Mouse (Mus musculus) forebrain, embryonic 15.5 days (tissue): ENCODE measurements at regions not wholly inside any gene's neighbourhood (a gene's known extent, or its start where the extent isn't known, plus 50 kb on each side); places are given as distances from the start of the nearest gene placed in this dataset.
"Not testable (repeated sequence)": the region's sequence is repeated elsewhere in the genome, so short reads cannot be mapped to it uniquely, and the experiment has no call there.

Experiments
- ATAC-seq: fragments of 200-750 bp; cut with Nextera tagmentation; replicated peaks from 2 replicates; pipeline ENCODE4 v1.8.0; 2017; ENCODE audit warnings: mild to moderate bottlenecking, moderate TSS enrichment, moderate library complexity
- H3K27ac ChIP-seq: fragments of 300-500 bp; sonication (generic); replicated peaks from 2 replicates; pipeline ENCODE4 v1.5.1; 2015; ENCODE audit warnings: mild to moderate bottlenecking, inconsistent platforms
- H3K27me3 ChIP-seq: fragments of 300-500 bp; sonication (generic); 2 replicates; pipeline ENCODE4 v1.6.1; 2015; ENCODE audit warnings: inconsistent platforms
- H3K36me3 ChIP-seq: fragments of 300-500 bp; sonication (generic); 2 replicates; pipeline ENCODE4 v1.6.1; 2015; ENCODE audit warnings: mild to moderate bottlenecking, inconsistent platforms
- H3K4me1 ChIP-seq: fragments of 300-500 bp; sonication (generic); 2 replicates; pipeline ENCODE4 v1.6.1; 2015; ENCODE audit warnings: inconsistent platforms
- H3K4me2 ChIP-seq: fragments of 300-500 bp; sonication (generic); replicated peaks from 2 replicates; pipeline ENCODE4 v1.6.1; 2015; ENCODE audit warnings: mild to moderate bottlenecking, inconsistent platforms
- H3K4me3 ChIP-seq: fragments of 300-500 bp; sonication (generic); 2 replicates; pipeline ENCODE4 v1.5.1; 2015; ENCODE audit warnings: mild to moderate bottlenecking, inconsistent platforms
- H3K9ac ChIP-seq: fragments of 300-500 bp; sonication (generic); replicated peaks from 2 replicates; pipeline ENCODE4 v1.6.1; 2015; ENCODE audit warnings: mild to moderate bottlenecking, inconsistent platforms
- H3K9me3 ChIP-seq: fragments of 300-500 bp; sonication (generic); 2 replicates; pipeline ENCODE4 v1.6.1; 2016; ENCODE audit warnings: inconsistent platforms
- WGBS: fragments of 180-500 bp; shearing (Covaris S2); methylation state at CpG from one replicate; pipeline ENCODE4 v1.1.7; 2015; ENCODE audit warnings: mixed read lengths; 5-methylcytosine and 5-hydroxymethylcytosine counted together

DNA sequence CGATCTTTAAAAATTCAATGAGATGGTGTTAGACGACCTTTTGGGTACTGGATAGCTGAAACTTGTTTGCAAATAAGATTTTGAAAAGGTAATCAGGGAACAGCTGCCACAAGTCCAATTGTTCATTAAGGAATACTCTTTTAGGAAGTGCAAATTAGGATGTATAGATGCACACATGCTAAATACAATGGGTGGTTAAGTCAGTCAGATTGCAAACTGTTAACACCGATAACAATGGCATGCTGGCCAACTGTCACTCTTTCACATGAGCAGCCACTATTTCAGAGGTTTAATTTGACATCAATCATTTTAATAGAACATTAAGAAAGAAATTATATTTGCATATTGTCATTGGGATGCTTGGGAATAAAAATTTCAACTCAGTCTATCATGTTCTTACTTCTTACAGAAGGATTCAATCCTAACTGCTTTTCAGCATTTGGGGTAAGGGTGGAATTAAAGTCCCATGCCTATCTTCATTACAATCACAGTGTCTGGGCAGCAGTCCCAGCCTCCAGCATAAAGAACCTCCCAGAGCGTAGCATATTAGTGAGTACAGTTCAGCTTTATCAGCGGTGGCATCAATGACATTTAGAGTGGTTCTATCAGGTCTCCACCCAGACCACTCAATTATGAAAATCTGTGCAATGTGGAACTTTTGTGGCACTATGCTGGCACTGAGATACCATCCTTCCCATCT, 385.8 kb upstream of the Slc39a10 start:
- 14% methylated on average over 5 of the region's 5 CpGs for WGBS
- no peak overlapping the region for H3K4me2 ChIP-seq
- no peaks in the 10 kb centered on the region for H3K36me3 ChIP-seq

GRCm38 (mm10) chr1:47277839-47278238, 385.2 kb upstream of the Slc39a10 start:
- no peaks in the 10 kb centered on the region for H3K9me3 ChIP-seq
- peaks cover 12% of the 10 kb centered on the region for H3K4me1 ChIP-seq
- WGBS: 2% methylated on average over 2 of the region's 2 CpGs
- H3K4me2 ChIP-seq: no peak overlapping the region
- no peak overlapping the region for H3K9ac ChIP-seq
- ATAC-seq: peak; percentile 87
- H3K27ac ChIP-seq: peak overlapping the region; percentile 61
- no peaks in the 10 kb centered on the region for H3K27me3 ChIP-seq
- H3K4me3 ChIP-seq: no peak overlapping the region
- H3K36me3 ChIP-seq: no peaks in the 10 kb centered on the region

More for the DNA sequence above, 385.8 kb upstream of the Slc39a10 start:
- Histone ChIP-seq H3K27ac (peak overlapping the region; percentile 61), H3K9me3 (no peaks in the 10 kb centered on the region), H3K4me1 (peaks cover 12% of the 10 kb centered on the region), H3K27me3 (no peaks in the 10 kb centered on the region), H3K4me3 (no peak overlapping the region), H3K9ac (no peak overlapping the region)
- peak; percentile 81 for ATAC-seq

DNA sequence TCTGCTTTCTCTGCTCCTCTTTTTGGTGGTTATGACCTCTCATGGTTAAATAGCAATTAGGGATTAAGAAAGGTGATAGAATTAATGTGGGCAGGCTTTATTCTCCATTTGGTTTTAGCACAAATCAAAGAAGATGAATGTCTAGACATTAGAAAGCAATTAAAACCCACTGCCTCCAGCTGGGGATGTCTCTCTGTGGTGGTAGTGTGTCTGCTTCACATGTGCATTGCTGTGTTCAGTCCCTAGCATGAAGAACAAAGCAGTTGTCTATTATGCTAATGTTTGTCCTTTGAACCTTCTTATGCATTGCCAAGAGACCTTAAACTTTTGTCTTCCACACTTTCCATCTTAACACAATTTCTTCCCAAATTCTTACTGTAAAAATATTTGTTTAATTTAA, 379.5 kb upstream of the Slc39a10 start:
- no peak overlapping the region for H3K9ac ChIP-seq
- H3K4me3 ChIP-seq: no peak overlapping the region
- no peaks in the 10 kb centered on the region for H3K27me3 ChIP-seq
- H3K9me3 ChIP-seq: no peaks in the 10 kb centered on the region
- H3K4me2 ChIP-seq: no peak overlapping the region
- H3K36me3 ChIP-seq: no peaks in the 10 kb centered on the region
- no peak for ATAC-seq
- H3K27ac ChIP-seq: no peak overlapping the region
- no peaks in the 10 kb centered on the region for H3K4me1 ChIP-seq

GRCm38 (mm10) chr1:47263611-47264010, 371.0 kb upstream of the Slc39a10 start:
- Histone ChIP-seq H3K36me3 (no peaks in the 10 kb centered on the region), H3K4me2 (no peak overlapping the region), H3K9ac (no peak overlapping the region), H3K27me3 (no peaks in the 10 kb centered on the region), H3K4me1 (no peaks in the 10 kb centered on the region), H3K27ac (no peak overlapping the region), H3K9me3 (no peaks in the 10 kb centered on the region), H3K4me3 (no peak overlapping the region)
- 44% methylated on average over 1 of the region's 1 CpGs for WGBS
- ATAC-seq: no peak

- Histone ChIP-seq H3K27ac (no peak overlapping the region), H3K4me1 (no peaks in the 10 kb centered on the region), H3K4me2 (no peak overlapping the region), H3K9me3 (no peaks in the 10 kb centered on the region), H3K27me3 (no peaks in the 10 kb centered on the region), H3K4me3 (no peak overlapping the region), H3K9ac (no peak overlapping the region), H3K36me3 (no peaks in the 10 kb centered on the region)
- peak; percentile 58; the same call in 1 of the 2 replicates for ATAC-seq
- 83% methylated on average over 3 of the region's 3 CpGs for WGBS
Measured at GRCm38 (mm10) chr1:47261505-47262130, 369.0 kb upstream of the Slc39a10 start.

DNA sequence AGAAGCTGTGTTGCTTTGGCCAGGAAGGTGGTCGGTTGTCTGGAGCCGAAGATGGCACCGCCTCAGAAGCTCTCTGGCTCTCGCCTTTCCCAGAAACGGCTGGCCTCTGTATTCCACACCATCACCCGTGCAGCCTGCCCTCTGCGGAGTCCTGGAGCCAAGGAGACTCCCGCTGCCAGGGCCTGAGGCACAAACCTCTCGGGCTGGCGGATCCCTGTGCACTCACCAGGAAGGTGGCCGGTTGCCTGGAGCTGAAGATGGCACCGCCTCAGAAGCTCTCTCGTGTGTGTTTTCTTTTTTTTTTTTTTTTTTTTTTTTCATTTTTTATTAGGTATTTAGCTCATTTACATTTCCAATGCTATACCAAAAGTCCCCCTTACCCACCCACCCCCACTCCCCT, 358.1 kb upstream of the Slc39a10 start:
- H3K9ac ChIP-seq, H3K36me3 ChIP-seq, H3K4me1 ChIP-seq, H3K27ac ChIP-seq, H3K4me2 ChIP-seq, H3K4me3 ChIP-seq, ATAC-seq, H3K27me3 ChIP-seq, H3K9me3 ChIP-seq: not testable (repeated sequence)
- WGBS: 88% methylated on average over 13 of the region's 13 CpGs

GRCm38 (mm10) chr1:47217088-47217487, 324.4 kb upstream of the Slc39a10 start:
- WGBS: 68% methylated on average over 2 of the region's 2 CpGs
- Histone ChIP-seq H3K4me3 (no peak overlapping the region), H3K27me3 (no peaks in the 10 kb centered on the region), H3K4me1 (no peaks in the 10 kb centered on the region), H3K9ac (no peak overlapping the region), H3K9me3 (no peaks in the 10 kb centered on the region), H3K4me2 (no peak overlapping the region), H3K27ac (no peak overlapping the region), H3K36me3 (no peaks in the 10 kb centered on the region)
- ATAC-seq: no peak

GRCm38 (mm10) chr1:47216419-47217002, 323.9 kb upstream of the Slc39a10 start:
- Histone ChIP-seq H3K4me1 (no peaks in the 10 kb centered on the region), H3K27ac (no peak overlapping the region), H3K9ac (no peak overlapping the region), H3K9me3 (no peaks in the 10 kb centered on the region), H3K36me3 (no peaks in the 10 kb centered on the region), H3K4me3 (no peak overlapping the region), H3K4me2 (no peak overlapping the region), H3K27me3 (no peaks in the 10 kb centered on the region)
- no peak for ATAC-seq
- 82% methylated on average over 2 of the region's 2 CpGs for WGBS

DNA sequence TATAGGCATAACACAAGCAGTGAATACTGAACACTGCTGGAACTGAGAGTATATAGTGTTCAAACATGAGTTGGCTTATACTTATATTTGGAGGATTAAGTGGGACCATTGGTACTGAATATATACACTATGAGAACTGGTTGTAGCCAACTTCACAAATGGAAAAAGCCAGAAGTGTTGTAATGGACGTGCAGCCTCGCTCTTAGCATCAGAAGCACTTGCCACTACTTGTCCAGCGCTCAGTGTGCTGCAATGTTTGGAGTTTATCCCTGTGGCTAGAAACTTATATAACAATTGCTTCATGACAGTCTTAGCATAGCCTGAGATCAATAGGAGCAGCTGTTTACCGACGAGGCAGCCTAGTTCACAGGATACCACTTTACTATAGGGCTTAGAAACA, 320.8 kb upstream of the Slc39a10 start:
- Histone ChIP-seq H3K27me3 (no peaks in the 10 kb centered on the region), H3K4me3 (no peak overlapping the region), H3K9ac (no peak overlapping the region), H3K4me1 (no peaks in the 10 kb centered on the region), H3K4me2 (no peak overlapping the region), H3K36me3 (no peaks in the 10 kb centered on the region), H3K9me3 (no peaks in the 10 kb centered on the region), H3K27ac (no peak overlapping the region)
- WGBS: 85% methylated on average over 5 of the region's 5 CpGs
- ATAC-seq: no peak

DNA sequence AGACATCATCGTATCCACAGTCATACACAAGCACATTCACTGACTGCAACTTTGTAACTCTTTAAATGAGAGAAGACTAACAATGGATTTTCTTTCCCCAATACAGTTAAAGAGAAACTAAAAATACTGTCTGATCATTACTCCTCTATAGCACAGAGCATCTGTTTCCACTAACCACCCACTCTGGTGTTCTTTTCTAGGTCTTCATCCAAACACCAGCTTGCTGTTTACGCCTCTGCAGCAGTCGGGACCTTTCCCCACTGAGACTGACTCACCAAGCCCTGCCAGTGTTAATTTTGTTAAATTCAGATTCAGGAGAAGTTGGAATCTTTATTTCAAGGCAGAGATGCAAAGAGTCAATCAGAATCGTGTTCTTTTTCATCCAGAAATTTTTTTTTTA, 300.3 kb upstream of the Slc39a10 start:
- H3K4me2 ChIP-seq: no peak overlapping the region
- no peaks in the 10 kb centered on the region for H3K9me3 ChIP-seq
- no peaks in the 10 kb centered on the region for H3K36me3 ChIP-seq
- WGBS: 94% methylated on average over 4 of the region's 4 CpGs
- no peak overlapping the region for H3K4me3 ChIP-seq
- no peaks in the 10 kb centered on the region for H3K27me3 ChIP-seq
- no peak for ATAC-seq
- H3K4me1 ChIP-seq: no peaks in the 10 kb centered on the region
- no peak overlapping the region for H3K9ac ChIP-seq
- H3K27ac ChIP-seq: no peak overlapping the region

GRCm38 (mm10) chr1:47164417-47164816, 271.8 kb upstream of the Slc39a10 start:
- 0 out of 2 replicates have a peak, but pooled peaks have one; percentile 20 for ATAC-seq
- WGBS: 40% methylated on average over 3 of the region's 3 CpGs

DNA sequence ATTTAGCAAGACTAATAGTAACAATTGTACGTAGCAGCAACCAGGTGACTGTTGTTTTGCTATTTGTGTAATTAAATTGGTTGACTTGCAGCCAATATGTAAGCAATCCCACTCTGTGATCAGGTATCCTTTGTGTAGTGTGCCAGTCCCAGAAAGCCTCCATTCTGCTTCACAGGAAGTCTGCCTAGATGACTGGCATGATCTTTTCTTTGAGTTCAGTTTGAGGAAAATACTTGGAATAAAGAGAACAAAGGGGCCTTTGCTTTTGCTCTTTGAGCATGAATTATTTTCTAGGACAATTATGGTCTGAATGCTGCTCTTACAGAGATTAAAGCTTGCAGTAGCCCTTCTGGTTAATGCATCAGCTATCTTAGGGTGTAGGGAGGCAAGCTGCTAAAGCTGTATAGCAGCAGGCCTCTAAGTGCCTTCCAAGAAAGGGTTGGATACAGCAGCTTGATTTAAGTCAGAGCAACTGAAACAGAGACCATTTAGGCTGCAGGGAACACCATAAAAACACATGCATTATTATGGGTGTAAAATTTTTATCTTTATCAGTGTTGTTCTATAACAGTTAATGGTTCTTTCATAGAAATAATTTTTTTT, 271.3 kb upstream of the Slc39a10 start:
- 0 out of 2 replicates have a peak, but pooled peaks cover 6% of the 10 kb centered on the region for H3K9me3 ChIP-seq
- H3K27ac ChIP-seq: 0 out of 2 replicates have a peak overlapping the region, but pooled peaks have one; percentile 31
- peaks cover 10% of the 10 kb centered on the region; the same call in 1 of the 2 replicates for H3K4me1 ChIP-seq
- H3K9ac ChIP-seq: no peak overlapping the region
- peak; percentile 94 for ATAC-seq
- H3K27me3 ChIP-seq: no peaks in the 10 kb centered on the region
- H3K4me3 ChIP-seq: no peak overlapping the region
- no peaks in the 10 kb centered on the region for H3K36me3 ChIP-seq
- WGBS: 2% methylated on average over 1 of the region's 1 CpGs
- H3K4me2 ChIP-seq: no peak overlapping the region

More at GRCm38 (mm10) chr1:47164417-47164816, 271.8 kb upstream of the Slc39a10 start:
- Histone ChIP-seq H3K36me3 (no peaks in the 10 kb centered on the region), H3K4me2 (no peak overlapping the region), H3K27me3 (no peaks in the 10 kb centered on the region), H3K9ac (no peak overlapping the region), H3K9me3 (0 out of 2 replicates have a peak, but pooled peaks cover 6% of the 10 kb centered on the region), H3K4me1 (peaks cover 10% of the 10 kb centered on the region; the same call in 1 of the 2 replicates), H3K4me3 (no peak overlapping the region), H3K27ac (peak overlapping the region; percentile 37; the same call in 1 of the 2 replicates)
